Mouse (Mus musculus): Measurements from ENCODE around the gene Tm6sf1. TPM values are rescaled to one million over a fixed set of nuclear protein-coding genes. Genes with fewer than 3 reads are reported as not detected.

The Tm6sf1 gene
- total and polyA plus RNA-seq, 3 experiments: 0.35 to 8.6 TPM; not detected in 1

GRCm38 (mm10) chr7:81885128-81885527 is 26.3 kb downstream of the Tm6sf1 start:
- H3K9ac ChIP-seq (ENCODE audit: control insufficient read depth, low read depth, low read length, poor library complexity, severe bottlenecking): no peak overlapping the region
- no peaks in the 10 kb centered on the region for H3K79me2 ChIP-seq (ENCODE audit: control insufficient read depth, insufficient read depth, low read length, poor library complexity)
- no peaks in the 10 kb centered on the region for H3K4me1 ChIP-seq (ENCODE audit: control insufficient read depth in 1 of 2, insufficient read depth in 2 of 2, low read length in 2 of 2)
- no peaks in the 10 kb centered on the region for H3K9me3 ChIP-seq (replicated peaks; ENCODE audit: insufficient read depth, low read length)
- H3K36me3 ChIP-seq (ENCODE audit: control insufficient read depth in 1 of 2, insufficient read depth in 2 of 2, low read length in 2 of 2): no peaks in the 10 kb centered on the region
- TF ChIP-seq MYB (IDR thresholded peaks at IDR 0.05; ENCODE audit: low read depth, low read length) (no peak), ZC3H11A (IDR thresholded peaks at IDR 0.05; ENCODE audit: low read depth, low read length) (no peak), ZNF384 (IDR thresholded peaks at IDR 0.05; ENCODE audit: low read depth, low read length) (no peak), MXI1 (IDR thresholded peaks at IDR 0.05; ENCODE audit: low read depth, low read length) (no peak), E2F4 (IDR thresholded peaks at IDR 0.05; ENCODE audit: borderline replicate concordance, low read depth, low read length) (no peak), ELF1 (IDR thresholded peaks at IDR 0.05; ENCODE audit: low read depth, low read length) (no peak), USF1 (IDR thresholded peaks at IDR 0.05; ENCODE audit: low read depth, low read length) (no peak)
- H3K4me3 ChIP-seq (ENCODE audit: control insufficient read depth in 1 of 2, insufficient read depth in 1 of 2, low read depth in 2 of 2, low read length in 2 of 2): no peak overlapping the region
- no peak overlapping the region for H3K27ac ChIP-seq (ENCODE audit: control insufficient read depth, low read depth, low read length)
- H3K27me3 ChIP-seq (ENCODE audit: control insufficient read depth in 1 of 2, insufficient read depth in 2 of 2, low read length in 2 of 2): peaks cover 0 to 5% of the 10 kb centered on the region in 2 experiments; a peak in 2 of 4 replicates
- no peak for DNase-seq (ENCODE audit: low read depth, low spot score)

DNA sequence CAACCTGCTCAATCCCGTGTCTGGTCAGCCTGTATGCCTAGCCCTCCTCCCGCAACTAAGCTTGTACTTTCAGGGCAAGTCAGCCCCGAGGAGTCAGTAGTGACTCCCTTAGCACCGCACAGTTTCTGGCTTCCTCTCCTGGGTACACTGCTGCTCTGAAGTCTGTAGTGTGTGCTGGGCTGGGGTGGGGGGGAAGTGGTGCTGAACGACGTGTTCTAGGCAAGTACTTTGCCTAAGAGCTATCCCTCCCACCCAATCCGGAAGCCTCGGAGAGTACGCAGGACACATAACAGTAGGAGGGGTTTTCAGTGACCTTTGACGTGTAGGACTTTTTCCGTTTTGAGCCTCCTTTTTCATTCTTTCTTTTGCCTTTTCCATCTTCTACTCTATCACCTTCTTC is 40.6 kb downstream of the Tm6sf1 start:
- H3K27ac ChIP-seq (ENCODE audit: control insufficient read depth, low read depth, low read length): no peak overlapping the region
- peaks cover 0 to 7% of the 10 kb centered on the region in 2 experiments for H3K27me3 ChIP-seq (ENCODE audit: control insufficient read depth in 1 of 2, insufficient read depth in 2 of 2, low read length in 2 of 2)
- TF ChIP-seq RCOR1 (IDR thresholded peaks at IDR 0.05; ENCODE audit: low read depth, low read length): no peak
- no peak for TF ChIP-seq USF1 (IDR thresholded peaks at IDR 0.05; ENCODE audit: low read depth, low read length)
- no peak for TF ChIP-seq POLR2AphosphoS5 (IDR thresholded peaks at IDR 0.05; ENCODE audit: borderline replicate concordance, low read depth, low read length)
- TF ChIP-seq MAFK (IDR thresholded peaks at IDR 0.05; ENCODE audit: borderline replicate concordance, low read depth, low read length): no peak
- no peak for TF ChIP-seq SMC3 (IDR thresholded peaks at IDR 0.05; ENCODE audit: low read depth, low read length)
- no peak for TF ChIP-seq CTCF (IDR thresholded peaks at IDR 0.05 in 2 of 3, conservative IDR thresholded peaks at IDR 0.05 in 1 of 3; ENCODE audit: control insufficient read depth in 1 of 3, insufficient read depth in 1 of 3, low read depth in 2 of 3, low read length in 3 of 3, poor library complexity in 1 of 3, severe bottlenecking in 1 of 3)
- H3K9ac ChIP-seq (ENCODE audit: control insufficient read depth, low read depth, low read length, poor library complexity, severe bottlenecking): no peak overlapping the region
- no peak overlapping the region for H3K4me3 ChIP-seq (ENCODE audit: control insufficient read depth in 1 of 2, insufficient read depth in 1 of 2, low read depth in 2 of 2, low read length in 2 of 2)
- no peaks in the 10 kb centered on the region for H3K9me3 ChIP-seq (replicated peaks; ENCODE audit: insufficient read depth, low read length)
- no peaks in the 10 kb centered on the region for H3K79me2 ChIP-seq (ENCODE audit: control insufficient read depth, insufficient read depth, low read length, poor library complexity)
- DNase-seq (ENCODE audit: low read depth, low spot score): no peak
- H3K4me1 ChIP-seq (ENCODE audit: control insufficient read depth in 1 of 2, insufficient read depth in 2 of 2, low read length in 2 of 2): no peaks in the 10 kb centered on the region
- H3K36me3 ChIP-seq (ENCODE audit: control insufficient read depth in 1 of 2, insufficient read depth in 2 of 2, low read length in 2 of 2): no peaks in the 10 kb centered on the region

DNA sequence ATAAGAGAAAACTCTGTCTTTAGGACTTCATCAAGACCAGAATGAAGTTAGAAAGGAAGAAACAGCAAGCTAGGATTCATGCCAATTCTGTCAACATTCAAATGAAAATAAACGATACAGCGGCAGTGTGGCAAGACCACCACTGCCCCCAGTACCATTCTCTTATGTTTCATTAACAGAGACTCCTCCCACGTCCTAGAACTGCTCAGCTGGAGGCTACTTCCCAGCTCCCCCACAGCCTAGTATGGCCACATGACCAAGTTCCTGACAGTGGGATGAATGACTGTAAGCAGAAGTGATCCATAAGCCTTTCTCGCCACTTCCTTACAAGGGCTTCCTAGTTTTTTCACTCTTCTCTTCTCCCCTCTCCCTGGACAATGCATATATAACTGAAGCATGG is 45.3 kb downstream of the Tm6sf1 start:
- no peaks in the 10 kb centered on the region for H3K36me3 ChIP-seq (ENCODE audit: control insufficient read depth in 1 of 2, insufficient read depth in 2 of 2, low read length in 2 of 2)
- no peaks in the 10 kb centered on the region for H3K79me2 ChIP-seq (ENCODE audit: control insufficient read depth, insufficient read depth, low read length, poor library complexity)
- H3K9me3 ChIP-seq (replicated peaks; ENCODE audit: insufficient read depth, low read length): no peaks in the 10 kb centered on the region
- H3K4me1 ChIP-seq (ENCODE audit: control insufficient read depth in 1 of 2, insufficient read depth in 2 of 2, low read length in 2 of 2): no peaks in the 10 kb centered on the region
- no peak for DNase-seq (ENCODE audit: low read depth, low spot score)
- H3K9ac ChIP-seq (ENCODE audit: control insufficient read depth, low read depth, low read length, poor library complexity, severe bottlenecking): no peak overlapping the region
- no peak overlapping the region for H3K27ac ChIP-seq (ENCODE audit: control insufficient read depth, low read depth, low read length)
- H3K4me3 ChIP-seq (ENCODE audit: control insufficient read depth in 1 of 2, insufficient read depth in 1 of 2, low read depth in 2 of 2, low read length in 2 of 2): no peak overlapping the region
- peaks cover 0 to 4% of the 10 kb centered on the region in 2 experiments; a peak in 3 of 4 replicates for H3K27me3 ChIP-seq (ENCODE audit: control insufficient read depth in 1 of 2, insufficient read depth in 2 of 2, low read length in 2 of 2)
- TF ChIP-seq CHD1 (IDR thresholded peaks at IDR 0.05; ENCODE audit: low read depth, low read length): no peak
- TF ChIP-seq ETS1 (IDR thresholded peaks at IDR 0.05; ENCODE audit: low read depth, low read length): no peak
